Mouse (Mus musculus) limb, embryonic 11.5 days (tissue): ENCODE data around the gene Mon2. TPM values are rescaled to one million over a fixed set of nuclear protein-coding genes. Genes with fewer than 3 reads are reported as not detected.
A peak's percentile ranks its signal among the peaks of the same experiment; 100 is the strongest.

Experiments used
- ATAC-seq: fragments of 200-750 bp; cut with Nextera tagmentation; 2 replicates; pipeline ENCODE4 v1.8.0; 2017; ENCODE audit warnings: low read depth; ENCODE audit not compliant: insufficient number of reproducible peaks, low FRiP score, low TSS enrichment
- DNase-seq: peaks from one replicate; pipeline ENCODE4 v3.0.0-alpha.2; 2015; ENCODE audit warnings: low spot score
- H3K27ac ChIP-seq: fragments of 300-500 bp; sonication (generic); replicated peaks from 2 replicates; pipeline ENCODE4 v1.5.1; 2014; ENCODE audit warnings: low read depth, mild to moderate bottlenecking, low read length
- H3K27me3 ChIP-seq: fragments of 300-500 bp; sonication (generic); 2 replicates; pipeline ENCODE4 v1.6.1; 2014; ENCODE audit warnings: mild to moderate bottlenecking, low read length, mixed read lengths; ENCODE audit not compliant: control insufficient read depth, insufficient read depth
- H3K36me3 ChIP-seq: fragments of 300-500 bp; sonication (generic); 2 replicates; pipeline ENCODE4 v1.6.1; 2014; ENCODE audit warnings: mild to moderate bottlenecking, low read length, moderate library complexity, mixed read lengths; ENCODE audit not compliant: control insufficient read depth, insufficient read depth
- H3K4me1 ChIP-seq: fragments of 300-500 bp; sonication (generic); 2 replicates; pipeline ENCODE4 v1.6.1; 2014; ENCODE audit warnings: low read length, mixed read lengths; ENCODE audit not compliant: control insufficient read depth, insufficient read depth
- H3K4me2 ChIP-seq: fragments of 300-500 bp; sonication (generic); 2 replicates; pipeline ENCODE4 v1.6.1; 2014; ENCODE audit warnings: low read depth, mild to moderate bottlenecking, moderate library complexity; ENCODE audit not compliant: severe bottlenecking
- H3K4me3 ChIP-seq: fragments of 300-500 bp; sonication (generic); 2 replicates; pipeline ENCODE4 v1.5.1; 2014; ENCODE audit warnings: low read depth, low read length
- H3K9ac ChIP-seq: fragments of 300-500 bp; sonication (generic); 2 replicates; pipeline ENCODE4 v1.6.1; 2014; ENCODE audit warnings: mild to moderate bottlenecking, low read length
- H3K9me3 ChIP-seq: fragments of 300-500 bp; sonication (generic); 2 replicates; pipeline ENCODE4 v1.6.1; 2016; ENCODE audit warnings: low read length; ENCODE audit not compliant: control insufficient read depth
- WGBS: fragments of 180-500 bp; shearing (Covaris S2); extraction: QIAGEN DNeasy Blood & Tissue Kit; methylation state at CpG from one replicate; pipeline ENCODE4 v1.1.7; 2014; 5-methylcytosine and 5-hydroxymethylcytosine counted together
- polyA plus RNA-seq: library from polyadenylated mRNA; unstranded; fragments of >200 nt; fragmentation: Nextera tagmentation; extraction: Ambion mirVana; gene quantifications from 2 replicates; pipeline ENCODE4 v1.2.1, GENCODE M21; 2014

Mon2 gene
- polyA plus RNA-seq, 1 experiment from 2014 or later = 27.4 TPM

DNA sequence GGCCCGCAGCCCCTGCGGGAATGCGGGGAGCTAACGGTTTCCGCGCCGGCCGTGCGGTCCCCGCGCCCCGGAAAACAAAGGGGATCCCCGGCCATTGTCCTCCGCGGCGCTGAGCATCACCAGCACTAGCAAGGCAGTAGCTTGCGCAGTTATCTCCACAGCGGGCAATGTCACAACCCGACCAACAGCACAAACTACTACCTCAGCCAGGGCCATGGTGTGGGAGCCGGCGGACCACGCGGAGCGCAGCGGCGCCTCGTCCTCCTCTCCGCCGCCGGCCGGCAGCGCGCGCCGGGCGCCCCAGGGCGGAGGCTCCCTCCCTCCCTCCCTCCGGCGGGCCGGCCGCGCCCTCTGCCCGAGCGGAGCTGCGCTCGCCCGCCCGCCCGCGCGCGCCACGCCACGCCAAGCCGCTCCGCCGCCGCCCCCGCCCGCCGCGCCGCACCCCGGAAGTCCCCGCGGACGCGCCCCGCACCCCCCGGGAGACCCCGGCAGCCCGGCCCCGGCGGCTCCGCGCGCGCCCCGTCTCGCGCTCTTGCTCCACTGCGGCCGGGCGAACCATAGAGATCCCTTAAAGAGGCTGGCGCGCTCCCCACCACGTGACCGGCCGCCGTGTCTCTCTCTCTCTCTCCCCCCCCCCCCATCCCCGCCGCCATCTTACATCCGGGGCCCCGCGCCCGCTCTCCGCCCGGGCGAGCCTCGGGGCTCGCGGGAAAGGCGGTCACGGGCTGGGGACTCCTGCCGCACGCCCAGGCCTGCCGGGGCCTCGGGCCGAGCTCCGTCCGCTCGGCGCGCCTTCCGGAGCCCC lies 90.6 kb downstream of the Mon2 start:
- no peaks in the 10 kb centered on the region for H3K9me3 ChIP-seq
- H3K27ac ChIP-seq = peak overlapping the region; percentile 99
- peak; percentile 88 for DNase-seq
- H3K4me1 ChIP-seq = peaks cover 10% of the 10 kb centered on the region
- peak overlapping the region; percentile 60 for H3K4me2 ChIP-seq
- WGBS = 0% methylated on average over 65 of the region's 115 CpGs
- H3K36me3 ChIP-seq = peaks cover 7% of the 10 kb centered on the region; the same call in 1 of the 2 replicates
- H3K9ac ChIP-seq = peak overlapping the region; percentile 92
- ATAC-seq = peak; percentile 88
- no peaks in the 10 kb centered on the region for H3K27me3 ChIP-seq
- H3K4me3 ChIP-seq = peak overlapping the region; percentile 64

DNA sequence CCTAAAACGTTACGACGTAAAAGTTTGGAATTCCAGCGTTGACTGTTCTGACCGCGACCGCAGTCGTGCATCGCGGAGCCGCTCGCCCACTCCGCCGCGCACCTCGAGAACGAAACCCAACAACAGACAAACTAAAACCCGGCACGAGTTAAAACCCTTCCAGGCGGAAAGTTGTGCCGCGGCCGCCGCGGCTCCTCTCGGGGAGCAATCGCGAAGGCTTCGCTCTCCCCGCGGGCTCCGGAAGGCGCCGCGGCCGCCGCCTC lies 91.1 kb downstream of the Mon2 start:
- WGBS = under 1% methylated on average over 37 of the region's 37 CpGs
- Histone ChIP-seq H3K4me2 (peak overlapping the region; percentile 60), H3K27ac (peak overlapping the region; percentile 99), H3K4me1 (peaks cover 10% of the 10 kb centered on the region), H3K4me3 (peak overlapping the region; percentile 64), H3K9ac (peak overlapping the region; percentile 92), H3K27me3 (no peaks in the 10 kb centered on the region), H3K36me3 (peaks cover 8% of the 10 kb centered on the region; the same call in 1 of the 2 replicates), H3K9me3 (no peaks in the 10 kb centered on the region; the same call in 1 of the 2 replicates)
- no peak for ATAC-seq
- peak; percentile 71 for DNase-seq

DNA sequence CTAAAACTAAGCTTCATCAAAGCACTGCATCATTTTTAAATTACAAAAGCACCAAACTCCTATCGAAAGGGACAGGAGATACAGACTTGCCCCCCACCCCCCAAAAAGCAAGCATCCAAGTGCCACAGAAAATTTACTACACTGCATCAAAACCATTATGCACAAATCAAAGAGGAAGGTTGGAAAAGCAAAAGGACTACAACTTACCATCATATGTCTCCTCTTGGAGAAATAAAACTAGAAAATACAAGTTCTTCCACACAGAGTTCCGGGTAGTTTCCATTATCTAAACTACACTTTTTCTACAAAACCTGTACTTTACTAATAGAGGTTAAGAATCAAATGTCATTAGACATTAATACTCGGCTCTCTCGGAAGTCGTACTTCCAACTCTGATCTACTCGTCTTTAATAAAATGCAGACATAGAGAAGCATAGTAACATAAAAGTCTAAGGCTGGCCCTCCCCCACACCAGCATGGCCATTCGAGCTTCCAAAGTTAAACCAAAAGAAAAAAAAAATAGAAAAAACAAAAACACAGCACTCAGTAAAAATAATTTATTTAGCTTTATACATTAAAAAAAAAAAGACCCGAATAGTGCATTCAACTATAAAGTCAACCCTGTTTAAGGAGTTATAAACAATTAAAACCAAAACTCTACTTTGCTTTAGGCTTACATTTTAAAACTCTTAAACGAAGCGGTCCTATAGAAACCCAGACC lies 91.6 kb downstream of the Mon2 start:
- H3K4me1 ChIP-seq = peaks cover 10% of the 10 kb centered on the region
- H3K27me3 ChIP-seq = no peaks in the 10 kb centered on the region
- peaks cover 10% of the 10 kb centered on the region; the same call in 1 of the 2 replicates for H3K36me3 ChIP-seq
- WGBS = 4% methylated on average over 10 of the region's 10 CpGs
- H3K4me2 ChIP-seq = peak overlapping the region; percentile 60
- ATAC-seq (no peak), DNase-seq (no peak)
- H3K27ac ChIP-seq = peak overlapping the region; percentile 99
- H3K9me3 ChIP-seq = no peaks in the 10 kb centered on the region; the same call in 1 of the 2 replicates
- H3K9ac ChIP-seq = peak overlapping the region; percentile 92
- peak overlapping the region; percentile 64 for H3K4me3 ChIP-seq

DNA sequence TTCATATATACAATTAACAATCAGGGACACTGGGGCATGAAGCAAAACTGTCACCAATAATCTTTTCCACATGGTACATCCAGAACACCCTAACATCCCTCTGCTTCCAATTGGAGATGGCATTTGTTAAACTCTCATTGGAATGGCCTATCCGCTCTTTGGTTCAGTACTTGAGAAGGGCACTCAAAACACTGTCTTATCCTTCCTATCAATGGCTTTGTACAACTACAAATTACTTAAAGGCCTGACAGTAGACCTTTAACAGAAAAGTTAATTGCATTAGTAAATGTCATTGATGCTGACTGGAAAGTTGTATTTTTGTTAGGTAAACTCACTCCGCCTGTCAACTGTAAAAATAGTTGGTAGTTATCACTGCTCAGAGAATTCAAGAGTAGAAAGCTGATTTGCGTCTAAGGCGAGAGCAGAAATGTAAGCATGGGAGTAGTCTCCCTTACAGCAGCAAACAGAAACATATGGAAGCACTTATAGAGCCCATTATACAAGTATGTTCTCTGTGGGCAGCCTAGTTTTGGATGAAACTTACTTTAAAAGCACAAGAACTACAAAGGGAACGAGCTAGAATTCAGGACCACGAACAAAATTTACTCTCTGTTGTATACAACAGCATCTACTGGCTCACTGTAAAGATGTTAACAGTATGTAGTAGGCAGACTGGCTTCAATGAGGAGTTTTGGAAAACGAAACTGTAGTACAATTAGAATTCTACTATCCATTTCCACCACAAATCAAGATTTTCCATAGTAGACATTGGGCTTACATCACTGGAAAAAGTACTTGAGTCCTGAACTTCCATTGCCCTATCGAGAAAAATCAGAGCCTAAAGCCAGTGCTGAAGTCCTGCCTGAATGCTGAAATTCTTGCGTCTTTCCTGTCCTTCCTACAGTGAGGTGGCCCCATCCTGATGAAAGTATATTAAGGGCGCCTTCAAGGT lies 92.5 kb downstream of the Mon2 start:
- WGBS = 36% methylated on average over 10 of the region's 10 CpGs
- ATAC-seq = no peak
- H3K27me3 ChIP-seq = no peaks in the 10 kb centered on the region
- H3K9me3 ChIP-seq = no peaks in the 10 kb centered on the region; the same call in 1 of the 2 replicates
- H3K9ac ChIP-seq = peak overlapping the region; percentile 92
- H3K4me1 ChIP-seq = peaks cover 10% of the 10 kb centered on the region
- peak; percentile 42 for DNase-seq
- peak overlapping the region; percentile 85 for H3K27ac ChIP-seq
- H3K4me3 ChIP-seq = peak overlapping the region; percentile 64
- H3K4me2 ChIP-seq = peak overlapping the region; percentile 60
- peaks cover 10% of the 10 kb centered on the region; the same call in 1 of the 2 replicates for H3K36me3 ChIP-seq

DNA sequence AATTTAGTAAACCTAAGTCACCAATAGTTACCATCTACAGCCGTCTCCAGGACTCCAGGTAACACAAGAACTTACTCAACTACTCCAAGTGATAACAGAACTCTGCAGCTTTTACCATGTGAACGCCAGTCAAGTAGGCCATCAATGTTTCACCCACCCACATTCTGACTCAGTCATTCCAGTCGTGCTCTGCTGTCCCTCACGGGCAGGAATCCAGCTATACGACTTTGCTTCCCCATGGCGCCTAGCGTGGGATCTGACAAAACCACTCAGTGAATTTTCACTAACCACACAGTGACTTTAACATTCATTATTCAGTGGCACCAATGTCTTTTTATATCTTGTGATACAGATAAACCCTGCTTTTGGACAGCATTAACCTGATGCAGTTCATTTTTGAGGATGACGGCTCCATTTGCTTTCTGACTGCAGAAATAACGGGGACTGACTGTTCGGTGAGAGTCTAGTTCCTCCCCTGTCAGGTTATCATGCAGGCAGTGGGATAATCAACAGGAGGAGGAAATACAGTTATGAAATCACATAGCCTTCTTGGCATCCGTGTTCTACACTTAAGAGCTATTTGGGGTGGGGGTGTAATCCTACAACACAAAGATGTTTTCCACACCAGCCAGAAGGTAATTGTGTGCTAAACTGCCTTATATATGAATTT lies 93.3 kb downstream of the Mon2 start:
- Histone ChIP-seq H3K4me3 (peak overlapping the region; percentile 64; the same call in 1 of the 2 replicates), H3K36me3 (peaks cover 10% of the 10 kb centered on the region; the same call in 1 of the 2 replicates), H3K9ac (no peak overlapping the region), H3K9me3 (no peaks in the 10 kb centered on the region; the same call in 1 of the 2 replicates), H3K27me3 (no peaks in the 10 kb centered on the region), H3K27ac (peak overlapping the region; percentile 85), H3K4me2 (peak overlapping the region; percentile 60), H3K4me1 (peaks cover 10% of the 10 kb centered on the region)
- ATAC-seq (no peak), DNase-seq (no peak)
- 91% methylated on average over 11 of the region's 11 CpGs for WGBS

DNA sequence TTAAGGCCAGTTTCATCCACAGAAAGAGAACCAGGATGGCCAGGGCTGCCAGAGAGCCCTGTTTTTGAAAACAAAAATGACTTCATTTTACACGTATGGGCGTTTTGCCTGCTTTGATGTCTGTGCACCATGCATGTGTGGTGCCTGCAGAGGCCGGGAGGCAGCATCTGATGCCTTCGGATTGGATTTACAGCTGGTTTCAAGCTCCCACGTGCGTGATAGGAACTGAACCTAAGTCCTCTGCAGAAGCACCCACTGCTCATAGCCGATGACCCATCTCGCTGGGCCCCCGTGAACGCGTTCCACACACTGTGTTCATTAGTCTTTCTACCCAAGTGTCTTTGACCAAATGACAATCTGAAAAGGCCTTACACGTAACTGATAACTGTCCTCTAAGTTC lies 96.2 kb downstream of the Mon2 start:
- no peaks in the 10 kb centered on the region for H3K27me3 ChIP-seq
- DNase-seq (peak; percentile 46), ATAC-seq (no peak)
- no peak overlapping the region for H3K27ac ChIP-seq
- no peak overlapping the region for H3K4me3 ChIP-seq
- H3K4me1 ChIP-seq = peaks cover 4% of the 10 kb centered on the region; the same call in 1 of the 2 replicates
- no peak overlapping the region for H3K4me2 ChIP-seq
- no peaks in the 10 kb centered on the region; the same call in 1 of the 2 replicates for H3K9me3 ChIP-seq
- WGBS = 97% methylated on average over 12 of the region's 12 CpGs
- H3K9ac ChIP-seq = no peak overlapping the region
- H3K36me3 ChIP-seq = peaks cover 10% of the 10 kb centered on the region; the same call in 1 of the 2 replicates

DNA sequence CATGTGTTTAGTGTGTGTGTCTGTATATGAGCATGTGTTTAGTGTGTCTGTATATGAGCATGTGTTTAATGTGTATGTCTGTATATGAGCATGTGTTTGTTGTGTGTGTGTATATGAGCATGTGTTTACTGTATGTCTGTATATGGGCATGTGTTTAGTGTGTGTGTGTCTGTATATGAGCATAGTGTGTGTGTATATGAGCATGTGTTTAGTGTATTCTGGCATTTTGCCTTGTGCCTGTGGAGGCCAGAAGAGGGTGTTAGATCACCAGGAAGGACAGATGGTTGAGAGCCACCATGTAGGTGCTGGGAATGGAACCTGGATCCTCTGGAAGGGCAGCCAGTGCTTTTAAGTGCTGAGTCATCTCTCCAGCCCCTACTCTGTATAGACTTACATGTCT lies 96.9 kb downstream of the Mon2 start:
- H3K9ac ChIP-seq = no peak overlapping the region
- H3K36me3 ChIP-seq = peaks cover 10% of the 10 kb centered on the region; the same call in 1 of the 2 replicates
- H3K27me3 ChIP-seq = no peaks in the 10 kb centered on the region
- no peak overlapping the region for H3K27ac ChIP-seq
- H3K4me1 ChIP-seq = peaks cover 4% of the 10 kb centered on the region; the same call in 1 of the 2 replicates
- ATAC-seq = no peak
- no peak overlapping the region for H3K4me3 ChIP-seq
- H3K4me2 ChIP-seq = no peak overlapping the region
- no peak for DNase-seq
- H3K9me3 ChIP-seq = no peaks in the 10 kb centered on the region; the same call in 1 of the 2 replicates
